Mouse (Mus musculus) CH12.LX (cell line): ENCODE results near the gene Hnrnpd.

Experiments
- CTCF ChIP-seq, 2 experiments: IDR thresholded peaks in 1 of 2; conservative IDR thresholded peaks in 1 of 2; 2 replicates each; pipeline ENCODE4 v1.5.1; 2011 to 2012; ENCODE audit warnings: low read depth in 2 of 2, low read length in 2 of 2, improper control_type of control experiment in 1 of 2, inconsistent platforms in 1 of 2, mild to moderate bottlenecking in 1 of 2, moderate library complexity in 1 of 2
- ELF1 ChIP-seq: IDR thresholded peaks from 2 replicates; pipeline ENCODE4 v1.6.1; 2014; ENCODE audit warnings: low read depth, mild to moderate bottlenecking, inconsistent platforms, low read length, improper control_type of control experiment
- MAX ChIP-seq: IDR thresholded peaks from 2 replicates; pipeline ENCODE4 v1.6.1; 2011; ENCODE audit warnings: low read length, improper control_type of control experiment
- SIN3A ChIP-seq: IDR thresholded peaks from 2 replicates; pipeline ENCODE4 v1.6.1; 2012; ENCODE audit warnings: low read length, improper control_type of control experiment, inconsistent platforms
- UBTF ChIP-seq: IDR thresholded peaks from 2 replicates; pipeline ENCODE4 v1.6.1; 2012; ENCODE audit warnings: low read depth, mild to moderate bottlenecking, inconsistent platforms, low read length, improper control_type of control experiment, moderate library complexity

GRCm38 (mm10) chr5:99973941-99974340, 4.8 kb downstream of the Hnrnpd start:
- TF ChIP-seq CTCF (conservative IDR thresholded peaks at IDR 0.05 in 1 of 2, IDR thresholded peaks at IDR 0.05 in 1 of 2; ENCODE audit: low read depth in 2 of 2, low read length in 2 of 2) (no peak), ELF1 (no peak), SIN3A (no peak), MAX (no peak), UBTF (no peak)
